Mouse (Mus musculus): Measurements from ENCODE around the gene Tmem126a.

The Tmem126a gene

GRCm38 (mm10) chr7:90456845-90457468, at the start of gene Tmem126a:
Gene Tmem126a (minus strand): TSS chr7:90457229.
- under 1% methylated on average over 41 of the region's 41 CpGs for WGBS

- WGBS: 93% methylated on average over 2 of the region's 2 CpGs
Measured at GRCm38 (mm10) chr7:90482607-90483006, 25.6 kb upstream of the Tmem126a start.

GRCm38 (mm10) chr7:90476313-90477245, 19.6 kb upstream of the Tmem126a start, which contains the start of gene Dlg2:
Gene Dlg2 (plus strand): TSS chr7:90476672.
- WGBS: under 1% methylated on average over 32 of the region's 32 CpGs

- under 1% methylated on average over 36 of the region's 36 CpGs for WGBS
Measured at GRCm38 (mm10) chr7:90475793-90476312, 18.8 kb upstream of the Tmem126a start, which contains the start of gene Tmem126b. Gene Tmem126b (minus strand): TSS chr7:90476001.

GRCm38 (mm10) chr7:90473511-90473910, 16.5 kb upstream of the Tmem126a start:
- WGBS: 64% methylated on average over 2 of the region's 2 CpGs

GRCm38 (mm10) chr7:90461441-90461840, 4.4 kb upstream of the Tmem126a start:
- 97% methylated on average over 5 of the region's 5 CpGs for WGBS

- 26% methylated on average over 14 of the region's 14 CpGs for WGBS
Measured at GRCm38 (mm10) chr7:90460930-90461329, 3.9 kb upstream of the Tmem126a start.

- 60% methylated on average over 10 of the region's 10 CpGs for WGBS
Measured at GRCm38 (mm10) chr7:90460330-90460729, 3.3 kb upstream of the Tmem126a start.

GRCm38 (mm10) chr7:90457517-90457916, 488 bp upstream of the Tmem126a start:
- WGBS: 2% methylated on average over 10 of the region's 10 CpGs

- 8% methylated on average over 7 of the region's 7 CpGs for WGBS
Measured at GRCm38 (mm10) chr7:90456149-90456844, 732 bp downstream of the Tmem126a start.

- WGBS: 1% methylated on average over 6 of the region's 6 CpGs
Measured at GRCm38 (mm10) chr7:90444206-90444605, 12.8 kb downstream of the Tmem126a start.

GRCm38 (mm10) chr7:90443101-90444091, 13.6 kb downstream of the Tmem126a start:
- under 1% methylated on average over 123 of the region's 123 CpGs for WGBS

- under 1% methylated on average over 50 of the region's 54 CpGs for WGBS
Measured at GRCm38 (mm10) chr7:90442518-90443080, 14.4 kb downstream of the Tmem126a start, which contains the start of gene Crebzf. Gene Crebzf (plus strand): TSS chr7:90442729.

GRCm38 (mm10) chr7:90442070-90442469, 15.0 kb downstream of the Tmem126a start:
- WGBS: 2% methylated on average over 4 of the region's 4 CpGs

- WGBS: 60% methylated on average over 4 of the region's 4 CpGs
Measured at GRCm38 (mm10) chr7:90440044-90440443, 17.0 kb downstream of the Tmem126a start.

- 64% methylated on average over 9 of the region's 9 CpGs for WGBS
Measured at GRCm38 (mm10) chr7:90427006-90427405, 30.0 kb downstream of the Tmem126a start.

GRCm38 (mm10) chr7:90426020-90427001, 30.7 kb downstream of the Tmem126a start, which contains the start of gene Ccdc89:
Gene Ccdc89 (plus strand): TSS chr7:90426577.
- WGBS: 15% methylated on average over 29 of the region's 29 CpGs

GRCm38 (mm10) chr7:90409934-90410333, 47.1 kb downstream of the Tmem126a start:
- 44% methylated on average over 3 of the region's 3 CpGs for WGBS

Measured in cerebral cortex, adult 2 months (tissue).